Mouse (Mus musculus): ENCODE data around the gene Slc22a20. TPM values are rescaled to one million over a fixed set of nuclear protein-coding genes. Genes with fewer than 3 reads are reported as not detected.

Gene Slc22a20
- not detected in 2 replicates for polyA plus RNA-seq (2015; fragmentation: Nextera tagmentation; extraction: Ambion mirVana)

GRCm38 (mm10) chr19:5986043-5986442 is at the start of gene Slc22a20:
Slc22a20 (minus strand) TSS chr19:5986143.
- Histone ChIP-seq H3K4me2 (ENCODE audit: low read length) (no peak within 1 kb of the TSS), H3K27ac (ENCODE audit: low read depth, low read length) (no peak within 1 kb of the TSS), H3K36me3 (ENCODE audit: control insufficient read depth, insufficient read depth, low read length) (no peaks in the 10 kb centered on the region), H3K4me1 (ENCODE audit: control insufficient read depth, insufficient read depth, low read depth, low read length) (peaks cover 7% of the 10 kb centered on the region; the same call in 1 of the 2 replicates), H3K9me3 (ENCODE audit: control insufficient read depth, low read length) (no peaks in the 10 kb centered on the region), H3K27me3 (replicated peaks; ENCODE audit: control insufficient read depth, insufficient read depth, low read length) (no peaks in the 10 kb centered on the region), H3K9ac (ENCODE audit: low read depth, low read length) (no peak within 1 kb of the TSS), H3K4me3 (ENCODE audit: low read length) (no peak within 1 kb of the TSS)
- 52% methylated on average over 4 of the region's 4 CpGs for WGBS
- no peak for ATAC-seq

GRCm38 (mm10) chr19:6030520-6031280 is 44.8 kb upstream of the Slc22a20 start:
- Histone ChIP-seq H3K9me3 (ENCODE audit: control insufficient read depth, low read length) (no peaks in the 10 kb centered on the region), H3K36me3 (ENCODE audit: control insufficient read depth, insufficient read depth, low read length) (no peaks in the 10 kb centered on the region), H3K4me3 (ENCODE audit: low read length) (no peak overlapping the region), H3K4me1 (ENCODE audit: control insufficient read depth, insufficient read depth, low read depth, low read length) (no peaks in the 10 kb centered on the region), H3K4me2 (ENCODE audit: low read length) (no peak overlapping the region), H3K27ac (ENCODE audit: low read depth, low read length) (no peak overlapping the region), H3K9ac (ENCODE audit: low read depth, low read length) (no peak overlapping the region), H3K27me3 (replicated peaks; ENCODE audit: control insufficient read depth, insufficient read depth, low read length) (no peaks in the 10 kb centered on the region)
- no peak for ATAC-seq
- 74% methylated on average over 14 of the region's 14 CpGs for WGBS

DNA sequence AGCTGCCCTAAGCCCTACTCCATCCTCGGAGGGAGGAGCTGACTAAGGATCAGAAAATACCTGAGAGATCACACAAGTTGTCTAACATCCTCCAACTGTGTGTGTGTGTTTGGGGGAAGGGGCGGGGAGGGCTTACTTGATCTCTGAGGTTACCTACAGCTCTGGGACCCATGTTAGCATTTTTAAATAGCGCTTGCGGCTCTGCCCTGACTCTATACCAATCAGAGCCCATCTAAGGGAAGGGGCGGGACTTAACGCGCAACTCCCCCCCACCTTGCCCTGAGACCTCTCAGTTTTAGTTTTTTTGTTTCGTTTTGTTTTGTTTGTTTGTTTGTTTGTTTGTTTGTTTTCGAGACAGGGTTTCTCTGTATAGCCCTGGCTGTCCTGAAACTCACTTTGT is 43.5 kb upstream of the Slc22a20 start:
- ATAC-seq = no peak
- Histone ChIP-seq H3K4me1 (ENCODE audit: control insufficient read depth, insufficient read depth, low read depth, low read length) (no peaks in the 10 kb centered on the region), H3K4me3 (ENCODE audit: low read length) (no peak overlapping the region), H3K9ac (ENCODE audit: low read depth, low read length) (no peak overlapping the region), H3K4me2 (ENCODE audit: low read length) (no peak overlapping the region), H3K27me3 (replicated peaks; ENCODE audit: control insufficient read depth, insufficient read depth, low read length) (no peaks in the 10 kb centered on the region), H3K36me3 (ENCODE audit: control insufficient read depth, insufficient read depth, low read length) (no peaks in the 10 kb centered on the region), H3K9me3 (ENCODE audit: control insufficient read depth, low read length) (no peaks in the 10 kb centered on the region), H3K27ac (ENCODE audit: low read depth, low read length) (no peak overlapping the region)
- WGBS = 85% methylated on average over 9 of the region's 9 CpGs

GRCm38 (mm10) chr19:6028991-6029390 is 43.0 kb upstream of the Slc22a20 start:
- no peak overlapping the region for H3K27ac ChIP-seq (ENCODE audit: low read depth, low read length)
- 84% methylated on average over 6 of the region's 6 CpGs for WGBS
- H3K36me3 ChIP-seq (ENCODE audit: control insufficient read depth, insufficient read depth, low read length) = no peaks in the 10 kb centered on the region
- H3K9ac ChIP-seq (ENCODE audit: low read depth, low read length) = no peak overlapping the region
- no peaks in the 10 kb centered on the region for H3K9me3 ChIP-seq (ENCODE audit: control insufficient read depth, low read length)
- no peak for ATAC-seq
- H3K4me2 ChIP-seq (ENCODE audit: low read length) = no peak overlapping the region
- H3K27me3 ChIP-seq (replicated peaks; ENCODE audit: control insufficient read depth, insufficient read depth, low read length) = no peaks in the 10 kb centered on the region
- H3K4me3 ChIP-seq (ENCODE audit: low read length) = no peak overlapping the region
- H3K4me1 ChIP-seq (ENCODE audit: control insufficient read depth, insufficient read depth, low read depth, low read length) = no peaks in the 10 kb centered on the region

DNA sequence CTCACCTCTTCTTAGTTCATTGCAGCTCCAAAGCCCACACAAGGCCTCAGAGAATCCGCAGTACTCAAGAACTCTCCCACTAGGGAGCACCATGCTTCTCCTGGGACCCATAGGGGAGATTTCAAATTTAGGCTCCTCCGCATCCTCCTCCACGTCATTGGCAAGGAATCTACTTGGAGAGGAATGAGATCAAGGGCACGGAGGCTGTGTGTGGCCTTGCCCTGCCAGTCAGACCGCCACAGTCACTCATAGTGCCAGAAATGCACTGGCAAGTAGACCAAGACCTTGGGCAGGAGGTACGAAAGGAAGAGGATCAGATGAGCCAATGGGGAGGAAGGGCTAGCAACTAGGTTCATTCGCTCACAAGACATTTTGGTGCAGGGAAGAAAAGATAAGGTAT is 38.0 kb upstream of the Slc22a20 start:
- no peak overlapping the region for H3K4me2 ChIP-seq (ENCODE audit: low read length)
- H3K27ac ChIP-seq (ENCODE audit: low read depth, low read length) = no peak overlapping the region
- H3K36me3 ChIP-seq (ENCODE audit: control insufficient read depth, insufficient read depth, low read length) = no peaks in the 10 kb centered on the region
- no peak overlapping the region for H3K9ac ChIP-seq (ENCODE audit: low read depth, low read length)
- ATAC-seq = no peak
- 85% methylated on average over 7 of the region's 7 CpGs for WGBS
- H3K4me1 ChIP-seq (ENCODE audit: control insufficient read depth, insufficient read depth, low read depth, low read length) = no peaks in the 10 kb centered on the region
- no peak overlapping the region for H3K4me3 ChIP-seq (ENCODE audit: low read length)
- no peaks in the 10 kb centered on the region for H3K27me3 ChIP-seq (replicated peaks; ENCODE audit: control insufficient read depth, insufficient read depth, low read length)
- H3K9me3 ChIP-seq (ENCODE audit: control insufficient read depth, low read length) = no peaks in the 10 kb centered on the region

GRCm38 (mm10) chr19:6023059-6023458 is 37.1 kb upstream of the Slc22a20 start:
- 68% methylated on average over 8 of the region's 8 CpGs for WGBS
- no peak overlapping the region for H3K27ac ChIP-seq (ENCODE audit: low read depth, low read length)
- H3K9ac ChIP-seq (ENCODE audit: low read depth, low read length) = no peak overlapping the region; the same call in 1 of the 2 replicates
- H3K36me3 ChIP-seq (ENCODE audit: control insufficient read depth, insufficient read depth, low read length) = no peaks in the 10 kb centered on the region
- ATAC-seq = no peak
- H3K4me1 ChIP-seq (ENCODE audit: control insufficient read depth, insufficient read depth, low read depth, low read length) = no peaks in the 10 kb centered on the region
- H3K4me3 ChIP-seq (ENCODE audit: low read length) = no peak overlapping the region
- H3K4me2 ChIP-seq (ENCODE audit: low read length) = no peak overlapping the region
- no peaks in the 10 kb centered on the region for H3K27me3 ChIP-seq (replicated peaks; ENCODE audit: control insufficient read depth, insufficient read depth, low read length)
- no peaks in the 10 kb centered on the region for H3K9me3 ChIP-seq (ENCODE audit: control insufficient read depth, low read length)

- H3K4me2 ChIP-seq (ENCODE audit: low read length) = no peak overlapping the region
- H3K4me3 ChIP-seq (ENCODE audit: low read length) = no peak overlapping the region
- 0 out of 2 replicates have a peak, but pooled peaks cover 3% of the 10 kb centered on the region for H3K27me3 ChIP-seq (replicated peaks; ENCODE audit: control insufficient read depth, insufficient read depth, low read length)
- H3K9ac ChIP-seq (ENCODE audit: low read depth, low read length) = no peak overlapping the region
- H3K27ac ChIP-seq (ENCODE audit: low read depth, low read length) = no peak overlapping the region
- ATAC-seq = no peak
- no peaks in the 10 kb centered on the region for H3K36me3 ChIP-seq (ENCODE audit: control insufficient read depth, insufficient read depth, low read length)
- H3K4me1 ChIP-seq (ENCODE audit: control insufficient read depth, insufficient read depth, low read depth, low read length) = peaks cover 8% of the 10 kb centered on the region
- no peaks in the 10 kb centered on the region for H3K9me3 ChIP-seq (ENCODE audit: control insufficient read depth, low read length)
- WGBS = 56% methylated on average over 3 of the region's 3 CpGs
Observed at GRCm38 (mm10) chr19:6020276-6020675, 34.3 kb upstream of the Slc22a20 start.

DNA sequence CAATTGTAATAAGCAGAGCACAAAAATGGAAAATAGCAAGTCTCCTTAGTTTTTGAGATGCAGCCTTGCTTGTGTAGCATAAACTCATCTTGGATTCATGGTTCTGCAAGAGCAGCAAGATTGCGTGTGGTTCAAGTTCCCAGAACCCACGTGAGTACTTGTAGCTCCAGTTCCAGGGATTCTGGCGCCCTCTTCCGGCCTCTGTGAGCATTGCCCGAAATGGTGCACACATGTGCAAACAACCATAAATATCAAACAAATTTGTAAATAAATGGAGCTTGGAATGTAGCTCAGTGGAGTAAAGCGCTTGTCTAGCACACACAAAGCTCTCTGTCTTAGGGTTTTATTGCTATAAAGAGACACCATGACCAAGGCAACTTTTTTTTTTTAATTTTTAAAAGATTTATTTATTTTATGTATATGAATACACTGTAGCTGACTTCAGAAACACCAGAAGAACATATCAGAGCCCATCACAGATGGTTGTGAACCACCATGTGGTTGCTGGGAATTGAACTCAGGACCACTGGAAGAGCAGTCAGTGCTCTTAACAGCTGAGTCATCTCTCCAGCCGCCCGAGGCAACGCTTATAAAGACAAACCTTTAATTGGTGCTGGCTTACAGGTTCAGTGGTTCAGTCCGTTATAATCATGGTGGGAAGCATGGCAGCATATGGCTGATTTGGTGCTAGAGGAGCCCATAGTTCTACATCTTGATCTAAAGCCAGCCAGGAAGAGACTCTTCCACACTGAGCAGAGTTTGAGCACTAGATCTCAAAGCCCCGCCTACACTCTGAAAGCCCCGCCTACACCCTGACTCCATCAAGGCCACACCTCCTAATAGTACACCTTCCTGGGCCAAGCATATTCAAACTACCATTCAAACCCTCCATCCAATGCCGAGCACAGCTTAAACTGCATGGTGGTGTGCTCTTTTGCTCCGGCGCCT is 32.5 kb upstream of the Slc22a20 start:
- no peak overlapping the region for H3K27ac ChIP-seq (ENCODE audit: low read depth, low read length)
- peaks cover 6% of the 10 kb centered on the region; the same call in 1 of the 2 replicates for H3K27me3 ChIP-seq (replicated peaks; ENCODE audit: control insufficient read depth, insufficient read depth, low read length)
- no peak overlapping the region for H3K4me3 ChIP-seq (ENCODE audit: low read length)
- H3K36me3 ChIP-seq (ENCODE audit: control insufficient read depth, insufficient read depth, low read length) = no peaks in the 10 kb centered on the region
- no peaks in the 10 kb centered on the region for H3K9me3 ChIP-seq (ENCODE audit: control insufficient read depth, low read length)
- H3K4me1 ChIP-seq (ENCODE audit: control insufficient read depth, insufficient read depth, low read depth, low read length) = peaks cover 13% of the 10 kb centered on the region
- WGBS = 33% methylated on average over 15 of the region's 15 CpGs
- no peak for ATAC-seq
- H3K4me2 ChIP-seq (ENCODE audit: low read length) = no peak overlapping the region
- H3K9ac ChIP-seq (ENCODE audit: low read depth, low read length) = no peak overlapping the region

- Histone ChIP-seq H3K4me3 (ENCODE audit: low read length) (no peak overlapping the region), H3K9me3 (ENCODE audit: control insufficient read depth, low read length) (no peaks in the 10 kb centered on the region), H3K27ac (ENCODE audit: low read depth, low read length) (no peak overlapping the region; the same call in 1 of the 2 replicates), H3K27me3 (replicated peaks; ENCODE audit: control insufficient read depth, insufficient read depth, low read length) (peaks cover 6% of the 10 kb centered on the region; the same call in 1 of the 2 replicates), H3K36me3 (ENCODE audit: control insufficient read depth, insufficient read depth, low read length) (no peaks in the 10 kb centered on the region), H3K4me2 (ENCODE audit: low read length) (peak overlapping the region; percentile 78; the same call in 1 of the 2 replicates), H3K4me1 (ENCODE audit: control insufficient read depth, insufficient read depth, low read depth, low read length) (peaks cover 13% of the 10 kb centered on the region), H3K9ac (ENCODE audit: low read depth, low read length) (no peak overlapping the region)
- WGBS = 51% methylated on average over 7 of the region's 7 CpGs
- no peak; the same call in 1 of the 2 replicates for ATAC-seq
Observed at GRCm38 (mm10) chr19:6016532-6016931, 30.6 kb upstream of the Slc22a20 start.
